Mouse (Mus musculus) urinary bladder, adult 18-20 months (tissue): ENCODE results near the gene Slc2a2.
"Not testable (repeated sequence)": the region's sequence is repeated elsewhere in the genome, so short reads cannot be mapped to it uniquely, and the experiment has no call there.

Source experiments
- DNase-seq, 2 experiments: peaks; one replicate each; pipeline ENCODE4 v3.0.0; 2022; ENCODE audit warnings: low spot score in 2 of 2, mixed read lengths in 2 of 2

Slc2a2 gene

DNA sequence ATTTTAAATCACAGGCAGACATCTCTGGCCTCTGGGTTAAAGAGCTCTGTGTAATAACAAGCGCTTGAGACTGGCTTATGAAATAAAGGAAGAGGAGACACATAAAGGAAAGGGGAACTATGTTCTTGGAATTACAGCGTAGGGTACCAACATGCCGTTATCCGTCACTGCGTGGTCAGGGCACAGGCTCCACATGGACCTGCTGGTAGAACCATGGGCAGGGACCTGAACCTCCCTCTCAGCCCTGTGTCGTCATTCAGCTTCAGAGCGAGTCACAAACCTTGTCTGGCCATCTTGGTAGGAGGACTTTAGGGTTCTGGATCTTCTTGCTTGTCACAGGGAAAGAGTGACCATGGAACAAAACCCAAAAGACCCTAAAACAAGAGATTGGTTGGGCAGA, 28.7 kb downstream of the Slc2a2 start:
- DNase-seq: no peak

DNA sequence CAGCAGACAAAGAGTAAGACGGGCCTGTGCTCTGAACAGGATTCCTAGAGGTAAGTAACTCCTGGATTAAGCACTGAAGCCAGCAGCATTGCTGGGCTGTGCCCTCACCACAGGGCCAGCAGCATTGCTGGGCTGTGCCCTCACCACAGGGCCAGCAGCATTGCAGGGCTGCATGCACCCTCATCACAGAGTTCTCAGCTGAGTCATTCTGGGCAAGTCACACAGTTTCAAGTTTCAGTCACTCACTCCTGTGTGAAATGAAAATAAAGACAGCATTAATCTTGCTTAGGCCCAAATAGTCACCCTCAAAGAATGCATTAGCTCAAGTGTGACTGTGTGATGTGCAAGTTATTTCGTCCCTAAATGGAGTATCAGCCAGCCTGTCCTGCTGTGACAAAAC, 37.0 kb downstream of the Slc2a2 start:
- no peak for DNase-seq

DNA sequence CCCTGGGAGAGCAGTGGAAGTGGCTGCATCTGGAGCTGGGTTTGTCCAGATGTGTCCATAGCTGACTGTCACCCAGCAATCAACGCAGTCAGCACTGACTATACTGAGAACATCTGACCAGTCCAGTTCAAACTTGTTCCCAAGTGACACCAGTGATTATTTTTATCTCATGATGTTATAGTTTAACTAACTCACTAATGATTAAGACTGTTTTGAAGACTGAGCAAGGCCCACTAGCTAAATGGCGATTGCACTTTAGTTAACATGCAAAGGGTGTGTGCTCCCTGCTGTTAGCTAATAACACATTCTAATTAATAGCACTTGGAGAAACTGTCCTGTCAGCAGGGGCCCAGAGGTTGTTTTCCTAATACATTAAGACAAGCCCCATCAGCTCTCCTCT, 39.3 kb downstream of the Slc2a2 start:
- DNase-seq: no peak

DNA sequence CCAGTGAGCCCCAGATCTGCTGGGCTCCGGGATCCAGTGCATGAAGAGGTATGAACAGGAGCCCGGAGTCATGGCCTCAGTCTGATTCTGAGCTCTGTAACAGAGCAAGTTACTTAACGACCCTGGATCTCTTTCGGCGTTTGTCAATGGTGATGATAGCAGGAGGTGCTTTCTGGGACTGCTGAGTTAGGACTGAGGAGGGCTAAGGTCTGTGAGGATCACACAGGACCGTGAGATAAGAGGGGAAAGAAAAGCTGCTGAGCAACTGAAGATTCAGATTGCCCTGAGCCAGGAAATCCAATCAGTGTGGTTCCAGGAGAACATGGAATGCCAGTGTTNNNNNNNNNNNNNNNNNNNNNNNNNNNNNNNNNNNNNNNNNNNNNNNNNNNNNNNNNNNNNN, 42.6 kb downstream of the Slc2a2 start:
- no peak for DNase-seq

DNA sequence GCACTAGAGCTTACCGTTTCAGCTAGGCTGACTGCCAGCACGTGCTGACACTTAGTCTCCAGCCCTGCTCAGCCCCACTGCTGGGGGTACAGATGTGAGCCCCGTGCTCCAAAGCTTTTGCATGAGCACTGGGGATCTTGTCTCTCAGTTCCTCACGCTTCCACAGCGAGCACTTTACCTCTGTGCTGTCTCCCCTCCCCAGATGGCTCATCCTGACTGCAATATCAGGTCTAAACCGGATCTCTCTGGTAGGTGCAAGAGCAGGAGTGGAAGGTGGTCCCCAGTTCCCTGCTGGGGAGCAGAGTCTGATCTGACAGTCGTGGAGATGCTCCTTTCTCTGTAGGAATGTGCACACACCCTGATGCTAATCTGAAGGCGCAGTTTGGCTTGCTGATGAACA, 45.5 kb downstream of the Slc2a2 start:
- DNase-seq: no peak

DNA sequence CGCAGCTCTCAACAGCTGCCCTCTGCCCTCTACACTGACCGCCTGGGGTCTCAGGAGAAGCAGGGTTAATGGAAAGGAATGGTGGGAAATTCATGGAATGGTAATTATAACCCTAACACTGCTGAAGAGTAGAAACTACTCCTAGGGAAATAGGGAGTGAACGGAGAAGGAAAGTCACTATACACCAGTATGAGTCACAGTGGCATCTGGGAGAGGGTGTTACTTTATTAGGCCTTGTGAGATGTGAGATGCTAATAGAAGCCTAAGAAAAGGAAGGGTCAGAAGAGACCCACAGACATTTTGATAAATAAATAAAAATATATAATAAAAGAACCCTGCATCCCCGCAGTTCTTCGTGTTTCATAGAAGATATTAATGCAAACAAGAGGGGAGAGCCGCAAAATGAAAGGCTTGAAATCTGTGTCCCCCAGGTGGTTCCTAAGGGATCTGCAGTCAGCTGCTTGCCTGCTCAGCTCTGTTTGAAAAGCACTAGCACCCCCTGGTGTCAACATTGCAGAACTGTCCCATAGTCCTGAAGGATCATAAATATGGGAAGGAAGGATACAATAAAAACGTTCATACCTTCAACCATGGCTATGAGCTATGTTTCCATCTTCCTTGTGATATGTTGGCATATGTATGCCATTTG, 48.3 kb downstream of the Slc2a2 start:
- peak; percentile 23 to 59 for DNase-seq

DNA sequence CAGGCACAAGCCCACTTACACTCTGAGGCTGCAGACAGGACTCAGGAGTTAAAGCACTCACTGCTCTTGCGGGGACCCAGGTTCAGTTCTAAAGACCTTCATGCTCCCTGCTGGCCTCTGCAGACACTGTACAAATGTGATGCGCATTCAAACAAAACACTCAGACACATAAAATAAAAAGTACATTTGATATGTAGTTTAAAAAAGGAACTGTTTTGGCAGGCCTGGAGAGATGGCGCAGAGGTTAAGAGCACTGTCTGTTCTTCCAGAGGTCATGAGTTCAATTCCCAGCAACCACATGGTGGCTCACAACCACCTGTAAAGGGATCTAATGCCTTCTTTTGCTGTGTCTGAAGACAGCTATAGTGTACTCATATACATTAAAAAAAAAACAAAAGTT, 50.4 kb downstream of the Slc2a2 start:
- no peak for DNase-seq

DNA sequence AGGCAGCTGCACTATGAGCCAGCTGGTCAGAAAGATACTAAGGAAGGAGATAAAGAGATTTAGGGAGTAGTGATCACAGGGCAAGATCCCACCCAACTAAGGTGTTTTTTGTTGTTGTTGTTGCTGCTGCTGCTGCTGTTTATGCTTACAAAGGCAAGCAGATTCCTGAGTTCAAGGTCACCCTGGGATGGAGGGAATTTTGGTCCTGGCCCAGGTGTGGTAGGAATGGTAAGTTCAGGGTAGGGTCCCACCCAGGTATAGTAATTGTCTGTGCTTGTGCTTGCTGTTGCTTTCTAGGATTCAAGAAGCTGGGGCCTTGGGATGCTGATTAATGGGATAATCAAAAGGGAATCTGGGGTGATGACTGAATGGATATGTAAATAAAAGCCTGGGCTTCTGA, 51.3 kb downstream of the Slc2a2 start:
- DNase-seq: no peak

DNA sequence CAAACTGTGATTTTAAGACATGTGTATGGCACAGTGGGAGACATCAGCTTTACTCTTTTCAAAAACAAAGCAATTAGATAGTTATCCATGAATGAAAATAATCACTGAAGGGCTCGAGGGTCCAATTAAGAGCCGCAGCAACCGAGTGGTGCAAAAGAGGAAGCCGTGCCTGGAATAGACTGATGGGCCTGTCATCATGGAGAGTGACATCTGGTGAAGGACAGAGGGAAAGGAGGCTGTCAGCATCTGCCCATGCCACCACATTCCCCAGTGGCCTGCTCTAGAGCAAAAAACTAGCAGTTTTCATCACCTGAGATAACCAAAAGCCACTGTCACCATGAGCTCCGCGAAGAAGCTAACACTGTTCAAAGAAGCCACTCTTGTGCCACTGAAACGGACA, 57.8 kb downstream of the Slc2a2 start:
- no peak for DNase-seq

DNA sequence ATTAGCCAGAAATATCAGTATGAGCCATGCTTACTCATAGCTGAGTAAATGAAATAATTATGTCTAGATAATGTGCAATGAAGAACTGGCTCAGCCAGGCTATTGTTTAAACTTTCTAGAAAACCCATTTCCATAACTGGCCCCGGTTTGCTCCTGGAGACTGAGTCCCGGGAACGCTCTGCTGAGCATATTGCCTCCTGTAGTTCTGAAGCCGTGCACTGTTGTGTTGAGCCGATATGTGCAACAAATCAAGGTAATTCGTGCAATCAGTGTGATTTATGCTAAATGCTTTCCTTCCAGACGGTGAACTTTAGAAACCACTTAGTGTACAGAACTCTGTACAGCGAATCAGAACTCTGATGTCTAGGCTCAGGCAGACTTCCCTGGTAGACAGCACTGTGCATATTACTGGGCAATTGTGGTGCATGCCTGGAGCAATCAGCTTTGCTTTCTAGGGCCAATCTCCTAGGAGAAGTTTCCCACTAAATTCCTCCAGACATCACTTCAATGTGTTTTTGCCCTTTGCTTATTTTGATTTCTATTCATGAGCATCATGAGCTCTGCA, 63.6 kb downstream of the Slc2a2 start:
- no peak for DNase-seq

DNA sequence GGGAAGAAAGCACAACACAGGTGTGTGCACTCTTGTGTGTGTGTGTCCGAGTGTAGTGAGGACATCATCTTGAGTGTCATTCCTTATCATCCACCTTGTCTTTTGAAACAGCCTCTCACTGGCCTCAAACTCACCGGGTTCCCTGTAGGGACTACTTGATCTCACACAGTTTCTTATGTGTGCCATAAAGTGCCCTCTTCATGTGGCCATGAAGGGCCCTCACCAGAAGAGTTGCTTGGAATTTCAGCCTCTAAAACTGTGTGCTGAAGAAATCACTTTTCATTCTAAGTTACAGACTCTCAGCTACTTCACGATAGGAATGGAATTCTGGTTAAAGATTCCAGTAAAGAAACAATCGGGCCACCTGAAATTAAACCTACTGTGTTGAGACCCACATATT, 69.2 kb downstream of the Slc2a2 start:
- no peak for DNase-seq

DNA sequence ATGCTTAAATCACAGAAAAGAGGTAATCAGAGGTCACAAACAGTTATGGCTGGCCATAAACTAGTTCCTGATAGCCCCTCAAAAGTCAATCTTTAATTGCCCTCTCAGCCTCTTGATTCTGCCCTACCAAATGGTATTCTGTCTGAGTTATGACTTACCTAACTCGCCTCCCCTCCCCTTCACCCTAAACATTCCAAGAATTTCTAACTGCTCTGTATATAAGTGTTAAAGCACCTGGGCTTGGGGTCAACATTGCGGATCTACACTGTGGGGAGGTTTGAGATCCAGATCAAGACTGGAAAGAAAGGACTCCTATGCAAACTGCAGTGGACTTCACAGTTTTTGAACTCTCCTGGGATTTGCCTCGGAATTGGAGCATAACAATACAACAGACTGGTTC, 70.5 kb downstream of the Slc2a2 start:
- no peak for DNase-seq

DNA sequence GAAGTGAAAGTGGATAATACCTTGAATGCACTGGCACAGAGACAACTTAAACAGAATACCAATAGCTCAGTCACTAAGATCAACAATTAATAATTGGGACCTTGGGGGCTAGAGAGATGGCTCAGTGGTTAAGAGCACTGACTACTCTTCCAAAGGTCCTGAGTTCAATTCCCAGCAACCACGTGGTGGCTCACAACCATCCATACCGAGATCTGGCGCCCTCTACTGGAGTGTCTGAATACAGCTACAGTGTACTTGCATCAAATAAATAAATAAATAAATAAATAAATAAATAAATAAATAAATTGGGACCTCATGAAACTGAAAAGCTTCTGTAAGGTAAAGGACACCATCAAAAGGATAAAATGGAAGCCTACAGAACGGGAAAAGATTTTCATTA, 75.2 kb downstream of the Slc2a2 start:
- DNase-seq: not testable (repeated sequence)

DNA sequence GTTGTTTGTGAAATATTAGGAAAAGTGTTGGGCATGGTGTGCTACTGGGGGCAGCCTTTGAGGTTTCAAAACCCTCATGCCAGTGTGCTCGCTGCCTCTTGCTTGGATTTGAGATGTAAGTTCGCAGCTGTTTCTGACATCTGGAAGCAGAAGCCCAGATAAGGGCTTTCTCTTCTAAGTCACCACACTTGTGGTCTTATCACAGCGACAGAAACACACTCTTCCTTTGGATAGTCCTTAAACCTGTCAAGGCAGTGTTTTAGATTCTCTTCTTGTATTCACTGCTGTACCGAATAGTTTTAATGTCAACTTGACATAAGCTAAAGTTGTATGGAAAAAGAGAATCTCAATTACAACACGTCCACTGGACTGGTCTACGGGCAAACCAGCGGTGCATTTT, 77.7 kb downstream of the Slc2a2 start:
- no peak for DNase-seq

DNA sequence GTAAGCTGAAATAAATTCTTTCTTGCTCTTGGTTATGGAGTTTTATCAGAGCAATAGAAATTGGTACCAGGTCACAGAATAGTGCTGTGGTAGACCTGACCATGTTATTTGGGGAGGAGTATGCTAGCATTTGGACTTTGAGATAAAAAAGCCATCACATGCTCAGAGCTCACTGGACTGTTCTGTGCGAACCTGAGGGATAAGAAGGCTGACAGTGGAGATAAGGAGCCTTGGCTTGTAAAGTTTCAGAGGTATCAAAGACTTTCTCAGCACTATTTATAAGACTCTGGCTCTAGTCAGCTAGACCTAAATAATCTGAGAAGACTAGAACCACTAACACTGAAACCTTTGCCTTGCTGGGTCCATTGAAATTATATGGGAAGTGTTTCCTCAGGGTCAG, 78.3 kb downstream of the Slc2a2 start:
- DNase-seq: no peak

DNA sequence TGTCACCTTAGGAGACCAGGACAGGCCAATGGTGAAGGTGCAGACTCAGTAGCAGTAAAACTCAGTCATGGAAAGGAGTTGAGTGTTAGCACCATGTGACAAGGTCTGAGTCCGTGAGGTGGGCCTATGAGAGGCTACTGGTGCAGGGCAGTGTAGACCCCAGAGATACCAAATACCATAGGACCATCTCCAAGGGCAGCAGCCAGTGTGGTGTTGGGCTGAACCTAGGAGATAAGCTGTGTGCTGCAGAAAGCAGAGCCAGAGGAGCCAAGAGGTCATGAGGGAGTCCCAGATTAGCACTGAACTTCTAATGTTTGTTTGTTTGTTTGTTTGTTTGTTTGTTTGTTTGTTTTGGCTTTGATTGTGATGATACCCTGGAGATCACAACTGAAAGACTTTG, 78.8 kb downstream of the Slc2a2 start:
- no peak for DNase-seq

DNA sequence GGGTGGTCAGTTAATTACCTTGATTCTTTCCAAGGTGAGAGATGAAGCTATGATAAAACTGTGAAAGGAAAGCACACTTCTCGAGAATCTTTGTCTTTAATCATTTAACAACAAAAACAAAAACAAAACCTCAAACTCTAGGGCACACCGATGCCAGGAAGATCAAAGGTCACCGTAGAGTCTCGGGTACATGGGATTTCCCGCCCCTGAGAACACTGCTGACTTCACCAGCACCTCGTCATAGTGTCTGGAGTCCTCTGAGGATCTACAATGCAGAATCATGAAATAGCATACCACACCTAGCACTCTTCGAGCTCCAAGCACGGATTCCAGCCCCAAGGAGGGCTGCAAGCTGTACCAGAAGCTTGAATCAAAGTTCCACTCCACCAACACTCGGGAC, 82.8 kb downstream of the Slc2a2 start:
- no peak for DNase-seq
